Mouse (Mus musculus) hematopoietic stem cell, adult 5-6 weeks (primary cell): ENCODE measurements around the gene Scaf8. TPM values are rescaled to one million over a fixed set of nuclear protein-coding genes. Genes with fewer than 3 reads are reported as not detected.

ENCODE experiments used
- ATAC-seq, 2 experiments: fragments of 125-278 bp in 1 of 2; replicated peaks in 1 of 2; 2 replicates each; pipeline ENCODE4 v1.8.0; 2016 to 2017; ENCODE audit warnings: inconsistent platforms in 2 of 2, mild to moderate bottlenecking in 2 of 2, moderate number of reproducible peaks in 2 of 2, low read depth in 1 of 2, moderate TSS enrichment in 1 of 2; ENCODE audit not compliant: low FRiP score in 2 of 2, poor library complexity in 2 of 2, severe bottlenecking in 2 of 2, insufficient read depth in 1 of 2, low TSS enrichment in 1 of 2
- total RNA-seq: library from RNA; stranded (forward); fragments of 172-1452, 232-1000 nt; gene quantifications from 2 replicates; pipeline ENCODE4 v1.2.3, GENCODE M21; 2017

The Scaf8 gene
- total RNA-seq, 1 experiment from 2014 or later: 49.2 TPM

DNA sequence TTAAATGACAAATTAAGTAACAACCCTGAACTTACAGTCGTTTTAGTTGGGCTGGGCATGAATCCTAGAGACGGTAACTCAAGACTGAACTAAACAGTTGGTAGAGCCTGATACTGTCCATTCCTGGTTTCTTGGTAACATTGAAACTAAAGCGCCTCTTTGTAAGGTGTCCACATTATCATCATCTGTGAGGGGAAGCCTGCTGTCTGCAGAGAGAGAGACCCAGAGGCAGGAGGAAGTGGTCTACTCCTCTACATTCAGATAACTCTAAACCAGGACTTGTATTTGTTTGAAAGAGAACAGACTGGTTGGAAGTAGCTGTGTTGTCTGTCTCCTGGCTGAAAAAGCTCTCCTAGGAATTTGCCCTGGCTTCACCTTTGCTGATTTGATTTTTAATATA is 108.9 kb downstream of the Scaf8 start:
- no peak for ATAC-seq

DNA sequence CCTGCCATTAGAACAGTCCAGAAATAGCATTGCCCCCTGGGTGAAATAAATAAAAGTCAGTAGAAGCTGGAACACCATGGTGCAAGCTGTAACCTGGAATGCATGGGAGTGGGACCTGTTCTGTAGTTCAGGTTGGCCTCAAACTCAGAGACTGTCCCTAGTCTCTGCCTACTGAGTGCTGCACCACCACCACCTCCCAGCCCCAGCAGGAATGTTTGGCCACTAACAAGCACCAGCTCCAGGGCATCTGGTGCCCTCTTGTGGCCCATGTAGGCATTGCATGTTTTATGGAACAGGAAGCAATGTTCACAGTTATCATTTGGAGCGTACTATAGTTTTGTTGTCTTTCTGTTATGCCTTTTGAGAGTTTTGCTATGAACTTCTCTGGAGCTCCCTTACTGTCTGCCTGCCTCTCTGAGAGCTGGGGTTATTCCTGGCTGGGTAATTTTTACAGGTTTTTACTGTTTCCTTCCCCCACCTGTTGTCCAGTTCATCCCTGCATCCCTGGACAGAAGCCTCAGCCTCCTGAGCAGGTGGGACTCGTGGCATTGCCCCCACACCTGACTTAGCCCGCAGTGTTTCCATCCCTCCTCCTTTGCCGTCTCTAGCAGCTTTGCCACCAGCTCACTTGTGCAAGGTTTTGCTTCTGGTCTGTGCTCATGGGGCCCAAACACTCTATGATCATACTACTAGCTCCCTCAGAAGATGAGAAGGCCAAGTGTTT is 109.8 kb downstream of the Scaf8 start:
- ATAC-seq: peak; percentile 92 to 97

GRCm38 (mm10) chr17:3230231-3231000 is 115.6 kb downstream of the Scaf8 start:
- peak; percentile 78 to 95 for ATAC-seq

GRCm38 (mm10) chr17:3232626-3233025 is 117.9 kb downstream of the Scaf8 start:
- no peak for ATAC-seq

DNA sequence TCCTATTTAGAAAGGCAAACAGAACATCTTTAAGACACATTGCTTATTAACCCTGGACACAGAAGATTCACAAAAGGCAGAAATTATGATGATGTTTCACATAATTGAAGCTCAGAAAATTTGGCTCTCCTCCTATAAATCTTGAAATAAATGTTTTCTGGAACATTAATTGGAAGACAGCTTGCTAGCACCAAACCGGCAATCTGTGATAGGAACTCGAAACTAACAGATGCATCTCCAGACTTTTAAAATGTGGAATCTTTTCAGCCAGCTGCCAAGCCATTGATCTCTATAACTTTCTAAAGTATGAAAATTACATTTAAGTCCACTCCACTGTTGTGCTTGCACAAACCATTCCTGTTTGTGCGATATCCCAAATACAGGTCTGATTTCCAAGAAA is 128.9 kb downstream of the Scaf8 start:
- no peak for ATAC-seq

DNA sequence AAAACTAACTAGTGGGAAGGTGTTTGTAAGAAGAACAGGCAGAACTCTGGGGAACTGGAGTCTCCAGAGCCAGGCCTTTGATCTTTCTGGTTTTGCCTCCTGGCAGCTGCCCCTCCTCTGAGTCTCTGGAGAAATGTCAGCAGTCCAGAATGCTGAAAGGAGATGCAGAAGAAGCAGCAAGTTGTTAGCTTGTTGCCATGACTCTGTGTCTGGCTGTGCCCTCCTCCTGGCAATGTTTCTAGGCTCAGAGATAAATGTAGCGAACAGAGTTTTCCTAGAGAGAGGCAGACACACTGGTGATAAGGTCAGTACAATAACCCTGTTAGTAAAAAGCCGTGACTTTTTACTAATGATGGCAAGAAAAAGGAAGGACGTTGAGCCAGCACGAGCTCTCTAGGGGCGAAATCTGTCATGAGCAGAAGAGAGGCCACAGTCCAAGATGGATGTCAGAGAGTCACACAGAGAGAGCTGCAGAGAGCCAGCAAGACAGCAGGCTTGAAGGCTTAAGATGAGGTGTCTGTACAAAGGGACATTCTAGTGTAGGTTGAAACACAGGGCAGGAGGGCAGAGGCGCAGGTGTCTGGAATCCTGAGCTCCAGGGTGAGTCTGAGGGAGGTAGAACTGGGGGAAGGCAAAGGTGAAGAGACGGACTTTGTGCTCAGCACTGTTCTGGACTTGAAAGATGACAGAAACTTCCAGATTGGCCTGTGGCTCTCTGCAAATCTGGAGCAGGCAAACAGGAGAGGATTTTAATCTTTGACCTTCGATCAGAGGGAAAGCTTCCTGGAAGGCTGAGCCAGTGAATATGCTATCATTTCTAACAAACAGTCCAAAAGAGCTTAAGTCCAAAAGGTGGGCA is 130.3 kb downstream of the Scaf8 start:
- ATAC-seq: no peak

- no peak for ATAC-seq
Observed at GRCm38 (mm10) chr17:3246665-3247370, 132.0 kb downstream of the Scaf8 start.

Other genes starting within 250 kb of the Scaf8 start
- gene Tiam2, start 211.6 kb downstream of the Scaf8 start, total RNA-seq: 3.3 and 11.6 TPM in 2 replicates